Mouse (Mus musculus): ENCODE results near the gene Tnfrsf1a. TPM values are rescaled to one million over a fixed set of nuclear protein-coding genes. Genes with fewer than 3 reads are reported as not detected.
"Not testable (repeated sequence)": the region's sequence is repeated elsewhere in the genome, so short reads cannot be mapped to it uniquely, and the experiment has no call there.

Tnfrsf1a gene
- 60.6 and 63.3 TPM in 2 replicates for polyA plus RNA-seq (2014; fragmentation: Nextera tagmentation; extraction: Ambion mirVana)

DNA sequence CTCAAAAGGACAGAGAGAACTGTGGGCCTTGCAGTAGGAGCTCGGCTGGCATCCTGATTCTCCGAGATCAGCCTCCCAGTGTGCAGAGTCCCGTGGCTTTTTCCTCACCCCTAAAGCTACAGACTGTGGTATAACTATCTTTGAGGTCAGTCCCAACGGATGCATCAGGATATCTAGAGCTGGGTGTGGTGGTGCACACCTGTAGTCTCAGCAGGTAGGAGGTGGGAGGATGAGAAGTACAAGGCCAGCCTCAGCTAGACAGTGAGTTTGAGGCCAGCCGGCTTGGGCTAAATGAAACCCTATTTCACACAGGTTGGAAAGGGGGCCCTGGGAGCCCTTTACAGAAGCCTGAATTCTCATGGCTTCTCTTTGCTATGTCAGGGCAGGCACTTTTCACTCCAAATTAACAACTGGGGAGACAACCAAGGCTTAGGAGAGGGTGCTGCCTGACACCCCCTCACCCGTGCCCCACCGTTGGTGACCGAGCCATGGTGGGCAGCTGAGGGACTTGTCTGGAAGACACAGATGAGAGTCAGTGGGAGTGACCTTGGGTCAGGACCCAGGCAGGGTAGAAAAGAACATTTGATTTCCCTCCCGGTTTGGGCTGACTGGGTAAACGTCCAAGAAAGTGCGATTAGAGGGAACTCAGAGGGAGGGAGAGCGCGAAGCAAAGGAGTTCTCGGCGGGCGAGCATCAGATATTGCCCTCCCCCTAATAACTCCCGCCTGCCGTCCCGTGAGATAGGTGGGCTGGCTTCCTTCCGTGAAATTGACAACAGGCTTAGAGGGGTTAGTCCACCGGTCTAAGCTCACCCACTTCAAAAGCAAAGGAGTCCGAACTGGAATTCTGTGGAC is at the start of gene Tnfrsf1a:
Gene Tnfrsf1a, plus strand, starts transcription at position 642 of the 854 bp plus-strand sequence.
- peak; percentile 21; the same call in 1 of the 2 replicates for ATAC-seq (replicated peaks; ENCODE audit: low FRiP score, low TSS enrichment, low read depth)
- peaks cover 46% of the 10 kb centered on the region for H3K4me1 ChIP-seq (replicated peaks; ENCODE audit: control insufficient read depth, insufficient read depth, low read length)

DNA sequence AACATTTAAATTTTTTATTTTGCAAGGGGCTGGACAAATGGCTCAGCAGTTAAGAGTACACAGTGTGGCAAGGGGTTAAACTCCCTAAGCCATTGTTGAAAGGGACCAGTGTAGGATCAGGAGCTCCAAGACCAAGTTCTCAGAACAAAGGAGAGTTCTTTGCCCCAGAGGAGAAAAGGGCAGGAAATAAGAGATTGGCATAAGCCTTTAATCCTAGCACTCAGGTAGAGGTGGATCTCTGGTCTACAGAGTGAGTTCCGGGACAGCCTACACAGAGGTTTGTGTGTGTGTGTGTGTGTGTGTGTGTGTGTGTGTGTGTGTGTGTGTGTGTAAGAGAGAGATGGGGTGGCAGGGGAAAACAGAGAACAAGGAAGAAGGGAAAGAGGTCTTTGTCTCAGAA is 48.2 kb upstream of the Tnfrsf1a start:
- 64% methylated on average over 1 of the region's 1 CpGs for WGBS
- ATAC-seq (replicated peaks; ENCODE audit: low FRiP score, low TSS enrichment, low read depth) (no peak), DNase-seq (ENCODE audit: low spot score) (no peak)
- Histone ChIP-seq H3K9ac (ENCODE audit: low read length) (no peak overlapping the region), H3K27me3 (replicated peaks; ENCODE audit: control insufficient read depth, insufficient read depth, low read length) (no peaks in the 10 kb centered on the region), H3K27ac (ENCODE audit: low read depth) (no peak overlapping the region), H3K36me3 (ENCODE audit: control insufficient read depth, insufficient read depth, low read length) (no peaks in the 10 kb centered on the region), H3K4me1 (replicated peaks; ENCODE audit: control insufficient read depth, insufficient read depth, low read length) (no peaks in the 10 kb centered on the region), H3K4me3 (ENCODE audit: low read depth, low read length) (no peak overlapping the region), H3K4me2 (ENCODE audit: low read length) (no peak overlapping the region), H3K9me3 (ENCODE audit: control insufficient read depth, low read length) (no peaks in the 10 kb centered on the region)

More for the DNA sequence above, at the start of gene Tnfrsf1a:
- Histone ChIP-seq H3K9me3 (ENCODE audit: control insufficient read depth, low read length) (no peaks in the 10 kb centered on the region), H3K9ac (ENCODE audit: low read length) (peak within 1 kb of the TSS; percentile 56), H3K36me3 (ENCODE audit: control insufficient read depth, insufficient read depth, low read length) (0 out of 2 replicates have a peak, but pooled peaks cover 2% of the 10 kb centered on the region), H3K4me3 (ENCODE audit: low read depth, low read length) (peak within 1 kb of the TSS; percentile 74), H3K27me3 (replicated peaks; ENCODE audit: control insufficient read depth, insufficient read depth, low read length) (no peaks in the 10 kb centered on the region), H3K4me2 (ENCODE audit: low read length) (peak within 1 kb of the TSS; percentile 56), H3K27ac (ENCODE audit: low read depth) (peak within 1 kb of the TSS; percentile 33)
- 11% methylated on average over 22 of the region's 22 CpGs for WGBS
- DNase-seq (ENCODE audit: low spot score): no peak

DNA sequence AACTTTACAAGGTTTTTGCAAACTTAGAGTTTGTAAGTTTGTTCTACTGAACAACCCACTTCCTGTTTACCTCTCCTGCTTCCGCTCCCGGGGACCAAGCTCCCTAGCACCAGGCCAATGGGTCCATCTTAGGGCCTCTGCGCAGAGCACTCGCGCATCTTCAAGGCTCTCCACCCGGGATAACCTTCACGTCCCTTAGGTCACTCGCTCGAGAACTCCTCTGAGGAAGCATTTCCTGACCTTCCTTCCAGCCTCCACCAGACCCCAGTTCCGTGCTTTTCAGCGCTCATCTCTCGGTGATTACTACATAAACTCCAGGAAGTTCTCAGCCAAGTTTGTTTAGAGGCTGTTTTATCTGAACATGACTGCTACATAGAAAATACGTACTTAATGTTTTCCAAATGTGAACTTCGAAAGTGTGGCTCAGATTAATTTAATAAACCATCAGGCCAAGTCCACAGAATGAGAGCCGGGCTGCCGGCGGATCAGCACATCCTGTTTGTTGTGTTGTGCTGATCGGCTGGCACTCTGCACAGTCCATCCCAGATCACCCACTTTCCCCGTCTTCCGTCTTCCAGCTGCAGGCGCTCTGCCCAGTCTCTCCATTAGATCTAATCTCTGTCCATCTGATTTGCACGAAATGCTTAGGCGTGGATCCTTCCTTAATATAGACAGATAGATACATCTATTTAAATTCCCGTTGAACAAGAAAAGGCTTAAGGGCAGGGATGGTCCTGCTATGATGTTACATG is 46.8 kb upstream of the Tnfrsf1a start:
- ATAC-seq (replicated peaks; ENCODE audit: low FRiP score, low TSS enrichment, low read depth) (no peak), DNase-seq (ENCODE audit: low spot score) (no peak)
- 0 out of 2 replicates have a peak overlapping the region, but pooled peaks have one; percentile 14 for H3K27ac ChIP-seq (ENCODE audit: low read depth)
- no peaks in the 10 kb centered on the region for H3K9me3 ChIP-seq (ENCODE audit: control insufficient read depth, low read length)
- H3K9ac ChIP-seq (ENCODE audit: low read length): no peak overlapping the region
- H3K36me3 ChIP-seq (ENCODE audit: control insufficient read depth, insufficient read depth, low read length): peaks cover 10% of the 10 kb centered on the region
- no peak overlapping the region for H3K4me2 ChIP-seq (ENCODE audit: low read length)
- no peak overlapping the region for H3K4me3 ChIP-seq (ENCODE audit: low read depth, low read length)
- 78% methylated on average over 24 of the region's 24 CpGs for WGBS
- no peaks in the 10 kb centered on the region for H3K4me1 ChIP-seq (replicated peaks; ENCODE audit: control insufficient read depth, insufficient read depth, low read length)
- H3K27me3 ChIP-seq (replicated peaks; ENCODE audit: control insufficient read depth, insufficient read depth, low read length): no peaks in the 10 kb centered on the region

DNA sequence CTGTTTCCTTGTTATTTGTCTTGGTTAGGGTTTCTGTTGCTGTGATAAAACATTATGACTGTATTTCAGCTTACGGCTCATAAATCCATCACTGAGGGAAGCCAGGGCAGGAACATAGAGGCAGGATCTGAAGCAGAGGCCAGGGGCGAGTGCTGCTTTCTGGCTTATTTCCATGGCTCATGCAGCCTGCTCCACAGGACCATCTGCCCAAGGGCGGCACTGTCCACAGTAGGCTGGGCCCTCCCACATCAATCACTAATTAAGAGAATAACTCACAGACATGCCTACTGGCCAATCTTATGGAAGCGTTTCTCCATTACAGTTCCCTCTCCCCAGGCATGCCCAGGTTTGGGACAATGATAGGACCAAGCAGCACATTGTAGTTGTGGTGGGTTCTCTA is 45.9 kb upstream of the Tnfrsf1a start:
- no peak overlapping the region for H3K4me2 ChIP-seq (ENCODE audit: low read length)
- no peak overlapping the region for H3K9ac ChIP-seq (ENCODE audit: low read length)
- no peak overlapping the region for H3K4me3 ChIP-seq (ENCODE audit: low read depth, low read length)
- 76% methylated on average over 4 of the region's 4 CpGs for WGBS
- no peak overlapping the region for H3K27ac ChIP-seq (ENCODE audit: low read depth)
- no peaks in the 10 kb centered on the region for H3K27me3 ChIP-seq (replicated peaks; ENCODE audit: control insufficient read depth, insufficient read depth, low read length)
- H3K4me1 ChIP-seq (replicated peaks; ENCODE audit: control insufficient read depth, insufficient read depth, low read length): no peaks in the 10 kb centered on the region
- no peaks in the 10 kb centered on the region for H3K9me3 ChIP-seq (ENCODE audit: control insufficient read depth, low read length)
- H3K36me3 ChIP-seq (ENCODE audit: control insufficient read depth, insufficient read depth, low read length): peaks cover 15% of the 10 kb centered on the region
- ATAC-seq (replicated peaks; ENCODE audit: low FRiP score, low TSS enrichment, low read depth) (no peak), DNase-seq (ENCODE audit: low spot score) (no peak)

DNA sequence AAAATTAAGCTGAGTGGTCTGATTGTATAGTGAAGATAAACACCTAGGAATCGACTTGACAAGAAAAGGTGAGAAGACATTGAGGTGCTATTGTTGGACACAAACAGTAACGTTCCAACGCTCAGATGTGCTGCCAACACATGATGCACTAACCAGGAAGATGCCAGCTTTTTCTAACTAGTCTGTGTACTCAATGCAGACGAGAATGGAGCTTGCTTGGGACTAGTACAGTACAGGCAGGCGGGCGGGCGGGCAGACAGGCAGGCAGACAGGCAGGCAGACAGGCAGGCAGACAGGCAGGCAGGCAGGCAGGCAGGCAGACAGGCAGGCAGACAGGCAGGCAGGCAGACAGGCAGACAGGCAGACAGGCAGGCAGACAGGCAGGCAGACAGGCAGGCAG is 44.8 kb upstream of the Tnfrsf1a start:
- H3K4me3 ChIP-seq (ENCODE audit: low read depth, low read length); H3K9me3 ChIP-seq (ENCODE audit: control insufficient read depth, low read length); H3K9ac ChIP-seq (ENCODE audit: low read length); H3K4me1 ChIP-seq (replicated peaks; ENCODE audit: control insufficient read depth, insufficient read depth, low read length); DNase-seq (ENCODE audit: low spot score); H3K27ac ChIP-seq (ENCODE audit: low read depth); H3K27me3 ChIP-seq (replicated peaks; ENCODE audit: control insufficient read depth, insufficient read depth, low read length); H3K4me2 ChIP-seq (ENCODE audit: low read length); ATAC-seq (replicated peaks; ENCODE audit: low FRiP score, low TSS enrichment, low read depth): not testable (repeated sequence)
- WGBS: 86% methylated on average over 7 of the region's 7 CpGs
- peaks cover 26% of the 10 kb centered on the region for H3K36me3 ChIP-seq (ENCODE audit: control insufficient read depth, insufficient read depth, low read length)

DNA sequence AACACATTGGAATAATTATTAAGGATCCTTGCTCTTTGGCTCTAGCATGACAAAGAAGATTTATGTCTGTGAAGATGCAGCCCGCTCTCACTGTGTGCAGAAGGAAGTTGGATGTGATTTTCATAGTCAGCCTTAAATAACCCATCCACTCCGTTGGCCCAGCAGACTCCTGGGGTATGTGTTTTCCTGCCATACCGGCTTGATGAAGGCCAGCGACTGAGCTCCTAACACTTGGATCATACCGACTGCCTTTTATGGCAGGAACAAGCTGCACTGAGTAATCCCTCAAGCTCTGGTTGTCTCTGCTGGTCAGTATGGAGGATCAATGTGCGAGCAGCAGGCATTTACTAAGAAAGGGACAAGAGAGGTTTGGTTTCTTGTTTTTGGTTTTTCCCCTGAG is 43.7 kb upstream of the Tnfrsf1a start:
- Histone ChIP-seq H3K4me3 (ENCODE audit: low read depth, low read length) (no peak overlapping the region), H3K27me3 (replicated peaks; ENCODE audit: control insufficient read depth, insufficient read depth, low read length) (no peaks in the 10 kb centered on the region), H3K27ac (ENCODE audit: low read depth) (no peak overlapping the region; the same call in 1 of the 2 replicates), H3K4me2 (ENCODE audit: low read length) (no peak overlapping the region), H3K36me3 (ENCODE audit: control insufficient read depth, insufficient read depth, low read length) (peaks cover 32% of the 10 kb centered on the region), H3K9ac (ENCODE audit: low read length) (no peak overlapping the region), H3K4me1 (replicated peaks; ENCODE audit: control insufficient read depth, insufficient read depth, low read length) (peaks cover 5% of the 10 kb centered on the region), H3K9me3 (ENCODE audit: control insufficient read depth, low read length) (no peaks in the 10 kb centered on the region)
- DNase-seq (ENCODE audit: low spot score): no peak
- WGBS: 59% methylated on average over 6 of the region's 6 CpGs
- no peak for ATAC-seq (replicated peaks; ENCODE audit: low FRiP score, low TSS enrichment, low read depth)

DNA sequence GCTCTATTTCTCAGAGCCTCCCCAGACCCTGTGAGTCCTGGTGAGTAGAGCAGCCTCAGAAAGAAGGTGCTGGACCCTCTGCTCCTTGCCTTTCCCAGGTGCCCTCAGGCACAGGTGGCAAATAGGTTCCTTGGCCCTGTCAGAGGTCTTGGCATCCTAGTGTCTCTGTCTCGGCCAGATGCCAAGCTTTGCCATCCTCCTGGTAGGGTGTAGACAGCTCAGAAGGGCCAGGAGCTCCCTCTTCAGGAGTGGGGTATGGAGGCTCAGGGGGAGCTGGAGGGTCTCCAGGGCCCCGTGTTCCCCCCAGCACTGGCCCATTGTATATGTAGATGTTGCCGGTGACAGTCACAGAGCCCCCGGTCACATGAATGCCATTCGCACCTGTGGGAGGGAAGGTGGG is 42.1 kb upstream of the Tnfrsf1a start:
- peaks cover 44% of the 10 kb centered on the region for H3K36me3 ChIP-seq (ENCODE audit: control insufficient read depth, insufficient read depth, low read length)
- ATAC-seq (replicated peaks; ENCODE audit: low FRiP score, low TSS enrichment, low read depth) (no peak), DNase-seq (ENCODE audit: low spot score) (no peak)
- H3K4me2 ChIP-seq (ENCODE audit: low read length): no peak overlapping the region
- no peak overlapping the region for H3K27ac ChIP-seq (ENCODE audit: low read depth)
- no peaks in the 10 kb centered on the region for H3K27me3 ChIP-seq (replicated peaks; ENCODE audit: control insufficient read depth, insufficient read depth, low read length)
- no peaks in the 10 kb centered on the region for H3K9me3 ChIP-seq (ENCODE audit: control insufficient read depth, low read length)
- H3K4me3 ChIP-seq (ENCODE audit: low read depth, low read length): no peak overlapping the region
- no peak overlapping the region for H3K9ac ChIP-seq (ENCODE audit: low read length)
- WGBS: 89% methylated on average over 5 of the region's 5 CpGs
- peaks cover 14% of the 10 kb centered on the region for H3K4me1 ChIP-seq (replicated peaks; ENCODE audit: control insufficient read depth, insufficient read depth, low read length)

DNA sequence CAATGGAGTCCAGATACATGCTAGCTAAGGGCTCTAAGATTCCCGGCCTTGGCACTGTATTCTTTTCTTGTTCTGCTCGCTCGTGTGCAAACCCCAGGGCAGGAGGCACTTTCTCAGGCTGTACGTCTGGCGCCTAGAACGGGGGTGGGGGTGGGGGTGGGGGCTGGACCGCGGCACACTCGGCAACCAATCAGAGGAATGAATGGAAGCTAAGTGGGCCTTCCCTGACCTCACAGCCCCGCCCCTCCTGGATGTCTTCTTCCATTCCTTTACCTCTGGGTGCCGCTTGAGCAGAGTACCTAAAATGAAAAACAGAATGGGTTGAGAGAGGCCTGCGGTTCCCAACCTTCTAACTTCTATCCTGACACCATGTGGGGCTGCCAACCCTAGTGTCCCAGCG is 40.2 kb upstream of the Tnfrsf1a start:
- Histone ChIP-seq H3K27ac (ENCODE audit: low read depth) (no peak overlapping the region), H3K27me3 (replicated peaks; ENCODE audit: control insufficient read depth, insufficient read depth, low read length) (no peaks in the 10 kb centered on the region), H3K4me2 (ENCODE audit: low read length) (no peak overlapping the region), H3K9me3 (ENCODE audit: control insufficient read depth, low read length) (no peaks in the 10 kb centered on the region), H3K4me3 (ENCODE audit: low read depth, low read length) (no peak overlapping the region), H3K4me1 (replicated peaks; ENCODE audit: control insufficient read depth, insufficient read depth, low read length) (peaks cover 23% of the 10 kb centered on the region), H3K36me3 (ENCODE audit: control insufficient read depth, insufficient read depth, low read length) (peaks cover 44% of the 10 kb centered on the region), H3K9ac (ENCODE audit: low read length) (no peak overlapping the region)
- ATAC-seq (replicated peaks; ENCODE audit: low FRiP score, low TSS enrichment, low read depth) (no peak), DNase-seq (ENCODE audit: low spot score) (no peak)
- WGBS: 20% methylated on average over 13 of the region's 13 CpGs
